Mouse (Mus musculus): ENCODE data around the gene Prr5.

DNA sequence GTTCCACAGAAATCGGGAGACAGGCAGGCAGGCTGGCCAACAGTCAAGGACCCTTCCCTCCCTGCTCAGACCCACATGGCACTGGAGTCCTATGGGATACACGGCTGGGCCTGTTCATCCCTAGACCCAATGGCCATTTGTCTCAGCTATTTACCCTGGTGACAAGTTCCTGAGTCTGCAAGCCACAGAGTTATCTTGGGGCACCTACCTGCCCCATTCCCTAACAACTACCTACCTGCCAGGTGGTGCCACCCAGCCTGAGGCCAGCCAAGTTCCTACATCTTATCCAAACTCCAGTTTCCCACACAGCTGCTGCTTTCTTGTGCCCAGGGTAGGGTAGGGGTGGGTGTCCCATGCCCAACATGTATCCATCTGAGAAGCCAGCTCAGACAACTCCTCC is 28.8 kb downstream of the Prr5 start:
- TF ChIP-seq CTCF (IDR thresholded peaks at IDR 0.05; ENCODE audit: low read depth) (no peak), EP300 (IDR thresholded peaks at IDR 0.05; ENCODE audit: low read depth) (no peak)

Data from liver, postnatal 0 days (tissue).